Mouse (Mus musculus): ENCODE measurements around the gene Auh. TPM values are rescaled to one million over a fixed set of nuclear protein-coding genes. Genes with fewer than 3 reads are reported as not detected.

Auh gene
- polyA plus RNA-seq, 1 experiment from 2014 or later, result 63.5 TPM

GRCm38 (mm10) chr13:52914591-52915110, 14.8 kb downstream of the Auh start:
- no peaks in the 10 kb centered on the region for H3K27me3 ChIP-seq (replicated peaks; ENCODE audit: control insufficient read depth, insufficient read depth, low read length)
- 68% methylated on average over 19 of the region's 19 CpGs for WGBS
- ATAC-seq, result no peak
- H3K9ac ChIP-seq (replicated peaks; ENCODE audit: low read depth, low read length), result no peak overlapping the region
- no peak overlapping the region for H3K4me3 ChIP-seq (replicated peaks; ENCODE audit: low read length)
- no peaks in the 10 kb centered on the region for H3K9me3 ChIP-seq (ENCODE audit: control insufficient read depth, low read length)
- H3K36me3 ChIP-seq (ENCODE audit: control insufficient read depth, insufficient read depth), result no peaks in the 10 kb centered on the region
- no peak overlapping the region for H3K27ac ChIP-seq (ENCODE audit: low read length)
- H3K4me2 ChIP-seq (ENCODE audit: low read length), result no peak overlapping the region
- 0 out of 2 replicates have a peak, but pooled peaks cover 6% of the 10 kb centered on the region for H3K4me1 ChIP-seq (replicated peaks; ENCODE audit: control insufficient read depth, insufficient read depth, low read length)

GRCm38 (mm10) chr13:52913926-52914325, 15.6 kb downstream of the Auh start:
- no peaks in the 10 kb centered on the region for H3K9me3 ChIP-seq (ENCODE audit: control insufficient read depth, low read length)
- no peaks in the 10 kb centered on the region for H3K36me3 ChIP-seq (ENCODE audit: control insufficient read depth, insufficient read depth)
- 0 out of 2 replicates have a peak, but pooled peaks cover 6% of the 10 kb centered on the region for H3K4me1 ChIP-seq (replicated peaks; ENCODE audit: control insufficient read depth, insufficient read depth, low read length)
- H3K4me2 ChIP-seq (ENCODE audit: low read length), result no peak overlapping the region
- ATAC-seq, result no peak
- H3K4me3 ChIP-seq (replicated peaks; ENCODE audit: low read length), result no peak overlapping the region
- 72% methylated on average over 7 of the region's 7 CpGs for WGBS
- H3K9ac ChIP-seq (replicated peaks; ENCODE audit: low read depth, low read length), result no peak overlapping the region
- no peaks in the 10 kb centered on the region for H3K27me3 ChIP-seq (replicated peaks; ENCODE audit: control insufficient read depth, insufficient read depth, low read length)
- no peak overlapping the region for H3K27ac ChIP-seq (ENCODE audit: low read length)

GRCm38 (mm10) chr13:52912495-52912894, 17.0 kb downstream of the Auh start:
- 86% methylated on average over 8 of the region's 8 CpGs for WGBS
- Histone ChIP-seq H3K27me3 (replicated peaks; ENCODE audit: control insufficient read depth, insufficient read depth, low read length) (no peaks in the 10 kb centered on the region), H3K27ac (ENCODE audit: low read length) (no peak overlapping the region), H3K4me2 (ENCODE audit: low read length) (no peak overlapping the region), H3K9ac (replicated peaks; ENCODE audit: low read depth, low read length) (no peak overlapping the region), H3K4me1 (replicated peaks; ENCODE audit: control insufficient read depth, insufficient read depth, low read length) (0 out of 2 replicates have a peak, but pooled peaks cover 6% of the 10 kb centered on the region), H3K4me3 (replicated peaks; ENCODE audit: low read length) (no peak overlapping the region), H3K9me3 (ENCODE audit: control insufficient read depth, low read length) (no peaks in the 10 kb centered on the region), H3K36me3 (ENCODE audit: control insufficient read depth, insufficient read depth) (no peaks in the 10 kb centered on the region)
- no peak for ATAC-seq

- no peak overlapping the region for H3K9ac ChIP-seq (replicated peaks; ENCODE audit: low read depth, low read length)
- H3K4me2 ChIP-seq (ENCODE audit: low read length), result no peak overlapping the region
- no peaks in the 10 kb centered on the region for H3K27me3 ChIP-seq (replicated peaks; ENCODE audit: control insufficient read depth, insufficient read depth, low read length)
- WGBS, result 69% methylated on average over 4 of the region's 4 CpGs
- 0 out of 2 replicates have a peak, but pooled peaks cover 6% of the 10 kb centered on the region for H3K4me1 ChIP-seq (replicated peaks; ENCODE audit: control insufficient read depth, insufficient read depth, low read length)
- no peaks in the 10 kb centered on the region for H3K9me3 ChIP-seq (ENCODE audit: control insufficient read depth, low read length)
- peaks cover 5% of the 10 kb centered on the region; the same call in 1 of the 2 replicates for H3K36me3 ChIP-seq (ENCODE audit: control insufficient read depth, insufficient read depth)
- ATAC-seq, result no peak
- no peak overlapping the region for H3K4me3 ChIP-seq (replicated peaks; ENCODE audit: low read length)
- no peak overlapping the region for H3K27ac ChIP-seq (ENCODE audit: low read length)
Measured at GRCm38 (mm10) chr13:52911259-52911658, 18.2 kb downstream of the Auh start.

GRCm38 (mm10) chr13:52906296-52906695, 23.2 kb downstream of the Auh start:
- Histone ChIP-seq H3K27me3 (replicated peaks; ENCODE audit: control insufficient read depth, insufficient read depth, low read length) (no peaks in the 10 kb centered on the region), H3K4me2 (ENCODE audit: low read length) (no peak overlapping the region), H3K9ac (replicated peaks; ENCODE audit: low read depth, low read length) (no peak overlapping the region), H3K9me3 (ENCODE audit: control insufficient read depth, low read length) (no peaks in the 10 kb centered on the region), H3K27ac (ENCODE audit: low read length) (no peak overlapping the region), H3K36me3 (ENCODE audit: control insufficient read depth, insufficient read depth) (peaks cover 5% of the 10 kb centered on the region; the same call in 1 of the 2 replicates), H3K4me1 (replicated peaks; ENCODE audit: control insufficient read depth, insufficient read depth, low read length) (peaks cover 9% of the 10 kb centered on the region), H3K4me3 (replicated peaks; ENCODE audit: low read length) (no peak overlapping the region)
- ATAC-seq, result no peak
- WGBS, result 82% methylated on average over 11 of the region's 11 CpGs

GRCm38 (mm10) chr13:52904175-52904574, 25.3 kb downstream of the Auh start:
- Histone ChIP-seq H3K9ac (replicated peaks; ENCODE audit: low read depth, low read length) (no peak overlapping the region), H3K4me2 (ENCODE audit: low read length) (no peak overlapping the region), H3K27ac (ENCODE audit: low read length) (no peak overlapping the region), H3K9me3 (ENCODE audit: control insufficient read depth, low read length) (no peaks in the 10 kb centered on the region), H3K4me3 (replicated peaks; ENCODE audit: low read length) (no peak overlapping the region), H3K36me3 (ENCODE audit: control insufficient read depth, insufficient read depth) (peaks cover 5% of the 10 kb centered on the region; the same call in 1 of the 2 replicates), H3K27me3 (replicated peaks; ENCODE audit: control insufficient read depth, insufficient read depth, low read length) (no peaks in the 10 kb centered on the region), H3K4me1 (replicated peaks; ENCODE audit: control insufficient read depth, insufficient read depth, low read length) (peaks cover 13% of the 10 kb centered on the region)
- WGBS, result 44% methylated on average over 6 of the region's 6 CpGs
- ATAC-seq, result 0 out of 2 replicates have a peak, but pooled peaks have one; percentile 14

- Histone ChIP-seq H3K9ac (replicated peaks; ENCODE audit: low read depth, low read length) (no peak overlapping the region), H3K4me2 (ENCODE audit: low read length) (no peak overlapping the region), H3K4me1 (replicated peaks; ENCODE audit: control insufficient read depth, insufficient read depth, low read length) (peaks cover 13% of the 10 kb centered on the region), H3K4me3 (replicated peaks; ENCODE audit: low read length) (no peak overlapping the region), H3K36me3 (ENCODE audit: control insufficient read depth, insufficient read depth) (peaks cover 5% of the 10 kb centered on the region; the same call in 1 of the 2 replicates), H3K9me3 (ENCODE audit: control insufficient read depth, low read length) (no peaks in the 10 kb centered on the region), H3K27ac (ENCODE audit: low read length) (no peak overlapping the region; the same call in 1 of the 2 replicates), H3K27me3 (replicated peaks; ENCODE audit: control insufficient read depth, insufficient read depth, low read length) (no peaks in the 10 kb centered on the region)
- WGBS, result 27% methylated on average over 10 of the region's 10 CpGs
- peak; percentile 56; the same call in 1 of the 2 replicates for ATAC-seq
Measured at GRCm38 (mm10) chr13:52903767-52904166, 25.7 kb downstream of the Auh start.

GRCm38 (mm10) chr13:52902517-52902916, 27.0 kb downstream of the Auh start:
- Histone ChIP-seq H3K27ac (ENCODE audit: low read length) (no peak overlapping the region), H3K36me3 (ENCODE audit: control insufficient read depth, insufficient read depth) (peaks cover 5% of the 10 kb centered on the region; the same call in 1 of the 2 replicates), H3K4me1 (replicated peaks; ENCODE audit: control insufficient read depth, insufficient read depth, low read length) (peaks cover 13% of the 10 kb centered on the region), H3K4me3 (replicated peaks; ENCODE audit: low read length) (no peak overlapping the region), H3K9ac (replicated peaks; ENCODE audit: low read depth, low read length) (no peak overlapping the region), H3K4me2 (ENCODE audit: low read length) (no peak overlapping the region), H3K27me3 (replicated peaks; ENCODE audit: control insufficient read depth, insufficient read depth, low read length) (no peaks in the 10 kb centered on the region), H3K9me3 (ENCODE audit: control insufficient read depth, low read length) (no peaks in the 10 kb centered on the region)
- WGBS, result 76% methylated on average over 8 of the region's 8 CpGs
- no peak for ATAC-seq

GRCm38 (mm10) chr13:52899664-52900063, 29.8 kb downstream of the Auh start:
- no peak for ATAC-seq
- H3K36me3 ChIP-seq (ENCODE audit: control insufficient read depth, insufficient read depth), result 0 out of 2 replicates have a peak, but pooled peaks cover 2% of the 10 kb centered on the region
- peaks cover 13% of the 10 kb centered on the region for H3K4me1 ChIP-seq (replicated peaks; ENCODE audit: control insufficient read depth, insufficient read depth, low read length)
- H3K9me3 ChIP-seq (ENCODE audit: control insufficient read depth, low read length), result no peaks in the 10 kb centered on the region
- H3K4me2 ChIP-seq (ENCODE audit: low read length), result no peak overlapping the region
- no peak overlapping the region for H3K27ac ChIP-seq (ENCODE audit: low read length)
- no peak overlapping the region for H3K9ac ChIP-seq (replicated peaks; ENCODE audit: low read depth, low read length)
- 88% methylated on average over 5 of the region's 5 CpGs for WGBS
- no peak overlapping the region for H3K4me3 ChIP-seq (replicated peaks; ENCODE audit: low read length)
- H3K27me3 ChIP-seq (replicated peaks; ENCODE audit: control insufficient read depth, insufficient read depth, low read length), result no peaks in the 10 kb centered on the region

All from forebrain, embryonic 16.5 days (tissue).